Mouse (Mus musculus): ENCODE data around the gene Jun.

Jun gene

DNA sequence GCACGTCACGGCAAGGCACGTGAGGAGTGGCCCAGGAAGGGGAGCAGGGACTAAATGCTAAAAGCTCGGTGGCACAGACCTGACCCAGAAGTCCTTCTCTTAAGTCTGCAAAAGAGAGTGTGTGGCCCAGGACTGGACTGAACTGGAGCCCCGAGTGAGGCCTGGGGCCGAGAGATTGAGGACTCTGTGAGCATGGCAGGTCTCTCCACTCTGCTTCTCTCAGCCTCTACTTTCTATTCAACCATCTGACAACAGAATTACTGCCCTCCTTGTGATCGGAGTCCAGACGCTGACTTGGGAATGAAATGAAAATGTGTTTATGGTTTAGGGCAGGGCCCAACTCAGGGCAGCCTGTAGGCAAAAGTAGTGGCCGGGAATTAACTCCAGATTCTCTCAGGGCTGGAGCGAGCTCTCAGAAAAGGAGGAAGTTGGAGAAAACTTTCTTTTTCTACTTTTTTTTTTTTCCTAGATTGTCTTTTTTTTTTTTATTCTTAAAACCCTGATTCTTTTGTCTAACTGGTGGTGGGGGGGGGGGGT is 21.3 kb upstream of the Jun start:
- no peak for DNase-seq

DNA sequence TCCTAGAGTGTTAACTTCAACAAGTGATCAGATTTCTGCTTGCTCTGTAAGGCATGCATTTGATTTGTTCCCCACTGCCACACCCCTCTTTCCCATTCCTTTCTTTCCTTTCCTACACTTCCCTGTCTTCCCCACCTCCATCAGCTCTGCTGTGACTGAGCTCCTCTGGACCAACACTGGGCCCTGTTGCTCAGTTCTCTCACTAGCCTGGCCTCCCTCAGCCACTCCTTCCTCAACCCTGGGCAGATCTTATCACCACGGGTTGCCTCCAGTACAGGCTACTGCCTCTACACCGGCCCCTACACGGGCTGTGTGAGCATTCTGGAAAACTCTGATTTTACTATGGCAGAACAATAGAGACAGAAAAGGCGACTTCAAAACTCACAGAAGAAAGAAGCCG is 18.4 kb upstream of the Jun start:
- no peak for DNase-seq

GRCm38 (mm10) chr4:95068045-95068948 is 16.3 kb upstream of the Jun start:
- peak; percentile 22 for DNase-seq

DNA sequence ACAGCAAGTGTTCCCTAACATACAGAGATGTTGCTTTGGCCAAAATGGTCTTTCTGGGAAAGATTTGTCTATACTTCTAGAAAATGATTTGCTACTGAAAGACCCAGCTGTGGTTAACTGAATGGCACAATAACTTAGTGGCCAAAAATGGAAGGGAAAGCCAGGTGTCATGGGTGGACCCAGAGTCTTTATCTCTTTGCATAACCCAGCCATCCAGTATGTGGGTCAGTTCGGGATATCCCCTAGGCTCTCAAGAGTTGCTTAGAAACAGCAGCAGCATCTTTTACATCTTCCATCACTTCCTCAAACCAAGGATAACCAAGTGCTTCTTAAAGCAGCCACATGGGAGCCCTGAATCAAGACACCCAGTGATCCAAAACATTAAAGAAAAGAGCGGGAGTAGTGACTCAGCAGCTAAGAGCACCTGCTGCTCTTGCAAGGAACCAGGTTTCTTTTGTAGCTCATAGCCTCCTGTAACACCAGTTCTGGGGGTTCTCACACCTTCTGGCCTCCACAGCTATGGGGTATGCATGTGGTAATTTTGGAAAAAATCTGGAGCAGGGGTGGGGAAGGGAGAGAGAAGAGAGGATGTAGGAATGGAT is 11.7 kb upstream of the Jun start:
- DNase-seq = no peak

- DNase-seq = peak; percentile 81
These were observed 10.9 kb upstream of the Jun start for GRCm38 (mm10) chr4:95062873-95063272.

DNA sequence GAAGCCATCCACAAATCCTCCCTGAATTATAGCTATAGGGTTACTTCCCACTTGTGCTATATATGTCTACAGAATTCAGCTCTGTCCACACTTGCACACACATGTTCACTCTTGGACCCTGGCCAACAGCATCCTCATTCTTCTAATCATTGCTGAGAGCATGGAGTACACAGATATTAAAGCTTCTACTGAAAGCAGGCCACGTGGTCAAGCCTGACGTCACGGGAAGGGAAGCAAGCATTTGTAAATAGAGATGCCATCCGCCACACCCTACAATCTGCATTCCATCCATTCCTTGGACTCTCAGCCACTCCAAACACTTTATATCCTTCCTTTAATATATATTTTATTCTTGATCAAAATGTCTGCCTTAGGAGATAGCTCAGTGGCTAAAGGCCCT is 5.2 kb upstream of the Jun start:
- DNase-seq = no peak

GRCm38 (mm10) chr4:95055276-95055675 is 3.3 kb upstream of the Jun start:
- DNase-seq = no peak

DNA sequence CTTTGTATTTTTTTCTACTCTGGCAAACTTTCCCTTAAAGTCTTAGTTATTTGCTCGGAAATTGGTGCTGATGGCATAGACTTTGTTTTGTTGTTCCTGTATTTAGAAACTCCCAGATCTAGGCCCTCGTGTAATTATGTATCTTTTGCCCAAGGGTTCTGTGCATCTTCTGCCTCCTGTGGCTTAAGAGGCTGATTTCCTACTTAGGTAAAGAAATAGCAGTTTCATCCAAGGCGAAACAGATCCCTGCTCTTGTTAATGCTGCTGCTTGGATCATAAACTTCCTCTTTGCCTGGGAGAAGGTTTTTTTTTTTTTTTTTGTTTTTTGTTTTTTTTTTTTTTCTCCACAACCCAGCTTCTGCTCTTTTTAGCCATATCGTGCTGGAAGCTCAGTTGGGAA is 2.3 kb upstream of the Jun start:
- DNase-seq = no peak

GRCm38 (mm10) chr4:95053791-95054117 is 1.7 kb upstream of the Jun start:
- peak; percentile 90 for DNase-seq

GRCm38 (mm10) chr4:95053041-95053790 is 1.2 kb upstream of the Jun start:
- peak; percentile 97 for DNase-seq

DNA sequence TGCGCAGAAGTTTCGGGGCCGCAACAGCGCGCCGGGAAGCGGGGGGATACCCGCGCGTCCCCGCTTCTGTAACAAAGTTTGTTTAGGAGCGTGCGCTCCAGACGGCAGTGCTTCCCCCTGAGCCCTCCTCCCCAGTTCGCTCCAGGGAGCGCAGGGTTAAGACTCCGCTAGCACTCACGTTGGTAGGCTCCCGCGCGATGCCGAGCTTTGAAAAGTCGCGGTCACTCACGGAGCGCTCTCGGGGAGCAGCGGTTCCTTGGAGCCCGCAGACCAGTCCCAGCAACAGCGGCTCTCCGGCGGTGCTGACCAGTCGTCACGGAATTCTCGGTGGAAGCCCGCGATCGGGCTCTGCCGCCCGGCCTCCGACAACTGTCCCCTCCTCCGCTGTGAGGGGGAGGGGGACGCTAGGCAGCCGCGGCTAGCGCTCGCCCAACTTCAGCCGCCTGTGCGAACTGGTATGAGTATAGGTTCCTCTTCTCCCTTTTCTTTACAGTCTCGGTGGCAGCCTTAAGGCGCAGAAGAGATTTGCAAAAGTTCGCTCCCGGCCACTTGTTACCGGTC is 631 bp downstream of the Jun start:
- peak; percentile 74 for DNase-seq

DNA sequence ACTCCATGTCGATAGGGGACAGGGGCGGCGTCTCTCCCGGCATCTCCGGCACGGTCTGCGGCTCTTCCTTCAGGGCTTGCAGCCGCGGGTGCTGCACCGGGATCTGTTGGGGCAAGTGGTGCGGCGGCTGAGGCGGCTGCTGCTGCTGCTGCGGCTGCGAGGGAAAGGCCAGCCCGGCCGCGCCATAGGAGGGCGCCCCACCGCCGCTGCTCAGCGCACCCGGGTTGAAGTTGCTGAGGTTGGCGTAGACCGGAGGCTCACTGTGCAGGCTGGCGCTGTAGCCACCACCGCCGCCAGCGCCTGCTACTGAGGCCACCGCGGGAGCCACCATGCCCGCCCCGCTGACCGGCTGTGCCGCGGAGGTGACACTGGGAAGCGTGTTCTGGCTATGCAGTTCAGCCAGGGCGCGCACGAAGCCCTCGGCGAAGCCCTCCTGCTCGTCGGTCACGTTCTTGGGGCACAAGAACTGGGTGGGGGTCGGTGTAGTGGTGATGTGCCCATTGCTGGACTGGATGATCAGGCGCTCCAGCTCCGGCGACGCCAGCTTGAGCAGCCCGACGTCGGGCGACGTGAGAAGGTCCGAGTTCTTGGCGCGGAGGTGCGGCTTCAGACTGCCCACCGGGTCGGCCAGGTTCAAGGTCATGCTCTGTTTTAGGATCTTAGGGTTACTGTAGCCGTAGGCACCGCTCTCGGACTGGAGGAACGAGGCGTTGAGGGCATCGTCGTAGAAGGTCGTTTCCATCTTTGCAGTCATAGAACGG is 1.3 kb downstream of the Jun start:
- peak; percentile 89 for DNase-seq

DNA sequence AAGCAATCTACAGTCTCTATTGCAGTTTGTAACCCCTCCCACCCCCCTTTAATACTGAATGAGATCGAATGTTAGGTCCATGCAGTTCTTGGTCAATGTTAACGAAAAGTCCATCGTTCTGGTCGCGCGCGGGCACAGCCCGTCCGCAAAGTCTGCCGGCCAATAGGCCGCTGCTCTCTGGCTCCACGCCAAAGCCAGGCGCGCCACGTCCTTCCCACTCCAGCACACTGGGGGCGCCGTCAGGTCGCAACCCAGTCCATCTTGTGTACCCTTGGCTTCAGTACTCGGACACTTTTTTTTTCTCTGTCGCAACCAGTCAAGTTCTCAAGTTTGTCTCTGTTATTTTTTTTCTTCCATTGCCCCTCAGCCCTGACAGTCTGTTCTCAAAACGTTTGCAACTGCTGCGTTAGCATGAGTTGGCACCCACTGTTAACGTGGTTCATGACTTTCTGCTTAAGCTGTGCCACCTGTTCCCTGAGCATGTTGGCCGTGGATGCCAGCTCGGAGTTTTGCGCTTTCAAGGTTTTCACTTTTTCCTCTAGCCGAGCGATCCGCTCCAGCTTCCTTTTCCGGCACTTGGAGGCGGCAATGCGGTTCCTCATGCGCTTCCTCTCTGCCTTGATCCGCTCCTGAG is 2.0 kb downstream of the Jun start:
- DNase-seq = peak; percentile 93

DNA sequence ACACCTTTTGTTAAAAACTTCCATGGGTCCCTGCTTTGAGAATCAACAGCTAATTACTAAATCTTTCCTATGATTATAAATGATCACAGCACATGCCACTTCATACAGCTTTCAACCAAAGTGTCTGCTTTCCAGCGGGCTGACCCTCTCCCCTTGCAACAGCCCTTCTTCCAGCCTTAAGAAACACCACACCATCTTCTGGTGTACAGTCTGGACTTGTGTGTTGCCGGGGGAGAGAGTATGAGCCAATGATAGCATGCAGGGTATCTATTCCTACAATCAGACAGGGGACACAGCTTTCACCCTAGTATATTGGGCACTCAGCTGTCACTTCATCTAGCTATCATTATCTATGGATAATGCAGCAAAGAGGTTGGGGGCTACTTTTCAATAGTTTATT is 2.9 kb downstream of the Jun start:
- DNase-seq = no peak

GRCm38 (mm10) chr4:95048731-95049100 is 3.3 kb downstream of the Jun start:
- no peak for DNase-seq

DNA sequence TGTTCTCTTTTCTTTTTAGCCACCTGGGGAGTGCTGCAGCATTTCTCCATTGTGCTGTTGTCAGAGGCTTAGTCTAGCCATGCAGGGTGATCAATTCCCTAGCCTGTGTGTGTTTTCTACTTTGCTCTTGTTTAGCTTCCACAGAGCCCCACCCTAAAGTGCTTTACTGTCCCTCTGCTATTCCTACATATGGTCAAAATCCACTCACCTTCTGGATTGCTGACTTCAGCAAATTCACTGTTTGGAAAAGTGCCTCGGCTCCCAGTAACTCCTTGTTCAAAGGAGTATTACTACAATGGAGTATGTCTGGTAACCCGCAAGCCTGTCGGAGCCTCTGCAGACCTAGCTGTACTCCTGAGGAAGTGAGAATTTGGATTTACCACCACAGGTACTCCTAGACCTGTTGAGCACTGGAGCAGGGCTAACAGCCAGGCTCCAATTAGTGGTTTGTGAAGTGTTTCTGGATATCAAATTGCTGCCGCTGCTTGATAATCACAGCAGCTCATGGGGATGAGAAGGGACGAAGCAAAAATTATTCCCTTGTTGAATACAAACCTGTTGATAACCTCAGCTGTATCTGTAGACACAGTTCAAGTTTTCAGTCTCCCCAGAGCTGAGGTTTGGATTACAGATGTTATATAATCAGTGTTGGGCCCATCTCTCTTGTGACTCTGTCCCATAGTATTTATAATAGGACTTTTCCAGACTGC is 3.8 kb downstream of the Jun start:
- DNase-seq = no peak

DNA sequence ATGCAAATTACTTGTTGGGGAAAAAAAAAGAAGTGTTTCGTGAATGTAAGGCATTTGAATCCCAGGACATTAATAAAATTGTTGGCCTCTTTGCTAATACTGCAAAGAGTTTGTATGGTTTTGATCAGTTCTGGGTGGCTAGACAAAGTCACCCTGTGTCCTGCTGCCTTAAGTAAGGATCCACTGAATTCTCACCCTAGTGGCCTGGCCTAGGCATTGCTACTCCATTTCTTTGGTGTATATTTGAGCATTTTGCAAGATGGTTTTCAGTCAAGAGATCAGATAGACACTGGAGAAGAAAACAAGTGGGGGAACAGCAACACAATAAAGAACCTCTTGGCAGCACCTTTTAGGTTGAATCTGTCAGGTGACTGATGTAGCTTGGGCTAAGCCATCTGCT is 6.9 kb downstream of the Jun start:
- no peak for DNase-seq

- no peak for DNase-seq
These were observed 7.3 kb downstream of the Jun start for GRCm38 (mm10) chr4:95044721-95045120.

- DNase-seq = no peak
These were observed 14.0 kb downstream of the Jun start for GRCm38 (mm10) chr4:95038024-95038423.

GRCm38 (mm10) chr4:95031158-95031557 is 20.9 kb downstream of the Jun start:
- no peak for DNase-seq

- DNase-seq = no peak
These were observed 26.0 kb downstream of the Jun start for GRCm38 (mm10) chr4:95025847-95026600.
